Comparison of ENCODE assay signal across 17 mouse cellular contexts in the genomic region with DNA sequence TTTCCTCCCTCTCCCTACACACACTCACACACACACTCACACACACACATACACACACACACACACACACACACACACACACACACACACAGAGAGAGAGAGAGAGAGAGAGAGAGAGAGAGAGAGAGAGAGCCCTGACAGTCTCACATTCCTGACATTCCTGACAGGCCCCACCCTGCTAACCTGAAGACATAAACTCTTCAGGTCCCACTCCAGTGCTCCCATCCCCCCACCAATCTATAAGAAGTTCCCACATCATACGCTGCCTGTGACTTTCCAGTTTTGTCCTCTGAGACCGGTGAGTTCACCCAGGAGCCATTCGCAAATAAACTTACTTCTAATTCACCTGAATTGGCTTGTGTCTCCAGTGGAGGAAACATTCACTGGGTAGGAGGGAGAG. TPM values are rescaled to one million over a fixed set of nuclear protein-coding genes. Genes with fewer than 3 reads are reported as not detected.
DNase-seq lines count a peak whose midpoint lies in the region; ATAC-seq and TF ChIP-seq lines count a peak whose summit lies in the region.
"Had no signal": no experiment of that assay in that cellular context is flagged by ENCODE, and none has a peak within 500 bp of the region (broad histone marks: within the 10 kb centered on the region; RNA-seq: fewer than 3 reads in every experiment).

No protein-coding gene starts in this region.

- H3K9ac ChIP-seq in heart, embryonic 13.5 days: no peak overlapping the region
- H3K9ac ChIP-seq in kidney, embryonic 14.5 days (ENCODE audit: low read depth, low read length): no peak overlapping the region
- peak overlapping the region; percentile 93 for H3K9ac ChIP-seq in ES-Bruce4 (ENCODE audit: low read depth, poor library complexity, severe bottlenecking)
- no peak overlapping the region for H3K9ac ChIP-seq in embryonic facial prominence, embryonic 11.5 days (replicated peaks; ENCODE audit: low read length)
- H3K9ac ChIP-seq: forebrain, postnatal 0 days; limb, embryonic 15.5 days; neural tube, embryonic 15.5 days had no signal

- DNase-seq in heart, postnatal 4 days: no peak
- peak; percentile 17 for DNase-seq in kidney, postnatal 10 days
- DNase-seq in embryonic facial prominence, embryonic 11.5 days (ENCODE audit: low spot score): peak; percentile 30
- DNase-seq in cerebellum, adult 2 months: no peak
- no peak for DNase-seq in thymus, postnatal 25 days
- DNase-seq: cerebellum, adult 9-11 months; embryo, embryonic 11 days; forebrain, postnatal 0 days had no signal

- H3K27ac ChIP-seq in heart, embryonic 13.5 days (replicated peaks): peak overlapping the region; percentile 100
- H3K27ac ChIP-seq in kidney, embryonic 14.5 days (ENCODE audit: low read depth, low read length): no peak overlapping the region
- H3K27ac ChIP-seq in ES-Bruce4 (ENCODE audit: insufficient read depth, low read length): peak overlapping the region; percentile 100
- no peak overlapping the region for H3K27ac ChIP-seq in embryonic facial prominence, embryonic 11.5 days (replicated peaks; ENCODE audit: low read depth, low read length)
- no peak overlapping the region for H3K27ac ChIP-seq in cerebellum, adult 2 months (ENCODE audit: insufficient read depth, low read length)
- H3K27ac ChIP-seq: hindbrain, embryonic 10.5 days; layer of hippocampus, adult 2 months; left cerebral cortex, adult 2 months; limb, embryonic 15.5 days; neural tube, embryonic 15.5 days had no signal

- TF ChIP-seq CTCF in ES-Bruce4 (IDR thresholded peaks at IDR 0.05; ENCODE audit: low read depth, low read length): no peak
- no peak for TF ChIP-seq CTCF in cerebellum, adult 2 months (IDR thresholded peaks at IDR 0.05; ENCODE audit: borderline replicate concordance, insufficient read depth, low read depth, low read length)

- H3K4me1 ChIP-seq in heart, embryonic 13.5 days: peaks cover 53% of the 10 kb centered on the region
- H3K4me1 ChIP-seq in kidney, embryonic 14.5 days (ENCODE audit: control insufficient read depth, insufficient read depth, low read length): peaks cover 14% of the 10 kb centered on the region; the same call in 1 of the 2 replicates
- no peaks in the 10 kb centered on the region for H3K4me1 ChIP-seq in ES-Bruce4 (ENCODE audit: control insufficient read depth, insufficient read depth, low read length)
- H3K4me1 ChIP-seq in embryonic facial prominence, embryonic 11.5 days (ENCODE audit: control insufficient read depth, insufficient read depth, low read length): no peaks in the 10 kb centered on the region
- H3K4me1 ChIP-seq in cerebellum, adult 2 months (ENCODE audit: control insufficient read depth, insufficient read depth, low read length): no peaks in the 10 kb centered on the region

- no peak overlapping the region; the same call in 1 of the 2 replicates for H3K4me3 ChIP-seq in heart, embryonic 13.5 days
- no peak overlapping the region for H3K4me3 ChIP-seq in kidney, embryonic 14.5 days (ENCODE audit: low read length)
- H3K4me3 ChIP-seq in ES-Bruce4 (ENCODE audit: low read depth, low read length): peak overlapping the region; percentile 42; the same call in 1 of the 2 replicates
- H3K4me3 ChIP-seq in embryonic facial prominence, embryonic 11.5 days (ENCODE audit: low read depth, low read length): no peak overlapping the region
- H3K4me3 ChIP-seq in cerebellum, adult 2 months (replicated peaks; ENCODE audit: insufficient read depth, low read depth, low read length): no peak overlapping the region
- H3K4me3 ChIP-seq: layer of hippocampus, adult 2 months; left cerebral cortex, adult 2 months; limb, embryonic 15.5 days; neural tube, embryonic 15.5 days had no signal

- H3K9me3 ChIP-seq in heart, embryonic 13.5 days: no peaks in the 10 kb centered on the region
- H3K9me3 ChIP-seq in kidney, embryonic 14.5 days (ENCODE audit: control insufficient read depth, low read length): 0 out of 2 replicates have a peak, but pooled peaks cover 6% of the 10 kb centered on the region
- H3K9me3 ChIP-seq in ES-Bruce4 (replicated peaks; ENCODE audit: control insufficient read depth, insufficient read depth, low read length, poor library complexity, severe bottlenecking): peaks cover 22% of the 10 kb centered on the region
- H3K9me3 ChIP-seq in embryonic facial prominence, embryonic 11.5 days (replicated peaks; ENCODE audit: control insufficient read depth, low read length): no peaks in the 10 kb centered on the region
- H3K9me3 ChIP-seq: hindbrain, embryonic 10.5 days; limb, embryonic 15.5 days; neural tube, embryonic 15.5 days had no signal

- peak; percentile 92 for TF ChIP-seq EP300 in ES-Bruce4 (IDR thresholded peaks at IDR 0.05; ENCODE audit: insufficient read depth, low read depth, low read length)

- 62% methylated on average over 3 of the region's 3 CpGs for WGBS in heart, embryonic 13.5 days
- 80% methylated on average over 3 of the region's 3 CpGs for WGBS in kidney, embryonic 14.5 days
- 78% methylated on average over 3 of the region's 3 CpGs for WGBS in embryonic facial prominence, embryonic 11.5 days
- WGBS in cerebellum, adult 2 months: 90% methylated on average over 3 of the region's 3 CpGs

- ATAC-seq in heart, embryonic 13.5 days (ENCODE audit: extremely low read depth, insufficient number of reproducible peaks, low FRiP score, low TSS enrichment): no peak
- ATAC-seq in kidney, embryonic 14.5 days (ENCODE audit: low FRiP score, low TSS enrichment): no peak
- no peak for ATAC-seq in embryonic facial prominence, embryonic 11.5 days (replicated peaks; ENCODE audit: insufficient number of reproducible peaks, low FRiP score, low TSS enrichment, low read depth)
- ATAC-seq: forebrain, postnatal 0 days had no signal

- H3K27me3 ChIP-seq in heart, embryonic 13.5 days (replicated peaks): no peaks in the 10 kb centered on the region
- H3K27me3 ChIP-seq in kidney, embryonic 14.5 days (ENCODE audit: control insufficient read depth, insufficient read depth, low read length): no peaks in the 10 kb centered on the region
- H3K27me3 ChIP-seq in ES-Bruce4 (ENCODE audit: control insufficient read depth, insufficient read depth, low read length, poor library complexity, severe bottlenecking): no peaks in the 10 kb centered on the region
- H3K27me3 ChIP-seq in embryonic facial prominence, embryonic 11.5 days (ENCODE audit: control insufficient read depth, insufficient read depth, low read length): no peaks in the 10 kb centered on the region
- no peaks in the 10 kb centered on the region for H3K27me3 ChIP-seq in cerebellum, adult 2 months (ENCODE audit: control insufficient read depth, insufficient read depth, low read length)
- H3K27me3 ChIP-seq: limb, embryonic 15.5 days; neural tube, embryonic 15.5 days had no signal

- H3K36me3 ChIP-seq in heart, embryonic 13.5 days: peaks cover 19% of the 10 kb centered on the region
- peaks cover 13% of the 10 kb centered on the region for H3K36me3 ChIP-seq in kidney, embryonic 14.5 days (ENCODE audit: control insufficient read depth, insufficient read depth, low read length)
- peaks cover 13% of the 10 kb centered on the region for H3K36me3 ChIP-seq in ES-Bruce4 (ENCODE audit: control insufficient read depth, insufficient read depth, low read length, poor library complexity, severe bottlenecking)
- H3K36me3 ChIP-seq in embryonic facial prominence, embryonic 11.5 days (replicated peaks; ENCODE audit: control insufficient read depth, insufficient read depth, low read depth, low read length): no peaks in the 10 kb centered on the region; the same call in 1 of the 2 replicates

- peak overlapping the region; percentile 83 for H3K4me2 ChIP-seq in heart, embryonic 13.5 days
- no peak overlapping the region for H3K4me2 ChIP-seq in kidney, embryonic 14.5 days (replicated peaks; ENCODE audit: low read depth, low read length)
- H3K4me2 ChIP-seq in embryonic facial prominence, embryonic 11.5 days (ENCODE audit: low read depth, low read length): no peak overlapping the region
- H3K4me2 ChIP-seq: midbrain, embryonic 11.5 days had no signal

- no peak for TF ChIP-seq POLR2A in ES-Bruce4 (IDR thresholded peaks at IDR 0.05; ENCODE audit: insufficient read depth, low read length)
- no peak for TF ChIP-seq POLR2A in cerebellum, adult 2 months (IDR thresholded peaks at IDR 0.05; ENCODE audit: borderline replicate concordance, insufficient read depth, low read length)

RNA-seq across cellular contexts. Expression of a gene that starts 1.9 kb away (rescaled TPM):
- 17.2 and 20.2 TPM in 2 replicates for polyA plus RNA-seq in heart, embryonic 13.5 days (2015; fragmentation: Nextera tagmentation; extraction: Ambion mirVana)
- 10 to 100 TPM; 83.8 to 87.0 TPM for total RNA-seq in heart, postnatal 4 days (2021)
- polyA plus RNA-seq in kidney, embryonic 14.5 days (2014; fragmentation: Nextera tagmentation; extraction: Ambion mirVana): 13.4 and 26.6 TPM in 2 replicates
- 98.0 and 103 TPM in 2 replicates for polyA plus RNA-seq in ES-Bruce4 (2011; ENCODE audit: insufficient read depth, insufficient read length, low read depth, missing spikeins)
- polyA plus RNA-seq in embryonic facial prominence, embryonic 11.5 days (2014; fragmentation: Nextera tagmentation; extraction: Ambion mirVana): 19.5 and 20.0 TPM in 2 replicates
- polyA plus RNA-seq in cerebellum, adult 2 months (2012; rRNA removed): 3.3 and 4.2 TPM in 2 replicates

RNA-seq across cellular contexts. Expression of a gene that starts 28.0 kb away (rescaled TPM):
- polyA plus RNA-seq in heart, embryonic 13.5 days (2015; fragmentation: Nextera tagmentation; extraction: Ambion mirVana): 7.2 TPM in 2 replicates
- total RNA-seq in heart, postnatal 4 days (2021): 1 to 10 TPM; 6.5 to 7.1 TPM
- polyA plus RNA-seq in kidney, embryonic 14.5 days (2014; fragmentation: Nextera tagmentation; extraction: Ambion mirVana): 7.2 and 11.0 TPM in 2 replicates
- polyA plus RNA-seq in ES-Bruce4 (2011; ENCODE audit: insufficient read depth, insufficient read length, low read depth, missing spikeins): 19.6 and 19.7 TPM in 2 replicates
- polyA plus RNA-seq in embryonic facial prominence, embryonic 11.5 days (2014; fragmentation: Nextera tagmentation; extraction: Ambion mirVana): 10.0 and 13.7 TPM in 2 replicates
- 15.4 and 17.3 TPM in 2 replicates for polyA plus RNA-seq in cerebellum, adult 2 months (2012; rRNA removed)

Comparison
In these comparisons a context has a peak if more than half of its experiments do, and no peak if none do; other contexts are left out.
1. H3K27ac ChIP-seq: peak in heart, embryonic 13.5 days (single experiment) and ES-Bruce4 (single experiment); none in kidney, embryonic 14.5 days (single experiment), embryonic facial prominence, embryonic 11.5 days (single experiment) and cerebellum, adult 2 months (single experiment).
2. DNase-seq: peak in kidney, postnatal 10 days (single experiment) and embryonic facial prominence, embryonic 11.5 days (single experiment); none in heart, postnatal 4 days (single experiment), cerebellum, adult 2 months (0 of 2) and thymus, postnatal 25 days (single experiment).